Mouse (Mus musculus) liver, postnatal 0 days (tissue): ENCODE results near the gene 1600014C23Rik.

Experiments
- CTCF ChIP-seq: sonication (generic); IDR thresholded peaks from 2 replicates; pipeline ENCODE4 v1.5.1; 2016; ENCODE audit warnings: antibody characterized with exemption, low read depth
- EP300 ChIP-seq: IDR thresholded peaks from 2 replicates; pipeline ENCODE4 v1.6.1; 2016; ENCODE audit warnings: antibody characterized with exemption, low read depth, mild to moderate bottlenecking

DNA sequence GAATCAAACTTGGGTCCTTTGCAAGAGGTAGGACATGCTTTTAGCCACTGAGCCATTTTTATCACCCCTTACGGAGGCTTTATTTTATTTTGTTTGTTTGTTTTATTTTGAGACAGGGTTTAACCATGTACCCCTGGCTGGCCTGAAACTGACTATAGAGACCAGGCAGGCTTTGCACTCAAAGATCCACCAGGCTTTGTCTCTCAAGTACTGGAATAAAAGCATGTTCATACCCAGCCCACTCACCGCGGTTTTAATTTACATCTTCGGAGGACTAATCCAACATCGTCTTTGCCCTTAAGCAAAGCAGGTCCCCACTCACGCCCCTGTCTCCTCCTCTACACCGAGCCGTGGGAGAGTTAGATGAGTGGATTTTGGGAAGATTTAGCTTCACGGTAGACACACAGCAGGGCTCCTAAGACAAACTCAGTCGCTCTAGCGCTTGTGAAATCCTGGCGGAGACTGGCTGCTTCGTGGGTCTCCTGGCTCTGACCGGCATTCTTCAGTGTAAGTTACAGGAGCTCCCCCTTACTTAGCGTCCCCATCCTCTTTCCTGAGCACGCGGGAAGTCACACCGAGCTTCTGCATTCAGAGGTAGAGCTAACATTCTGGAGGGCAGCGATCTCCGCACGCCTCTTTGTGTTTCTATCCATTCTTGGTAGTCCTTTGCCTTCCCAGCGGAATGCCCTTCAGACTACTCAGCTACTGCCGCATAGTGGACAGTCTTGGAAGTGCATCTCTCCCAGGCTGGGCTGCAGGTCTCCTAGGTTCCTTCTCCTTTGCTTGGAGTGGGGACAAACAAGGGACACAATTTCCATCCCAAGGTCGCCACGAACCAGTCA is 9.7 kb downstream of the 1600014C23Rik start:
- TF ChIP-seq CTCF = peak; percentile 98
- no peak for TF ChIP-seq EP300
